Mouse (Mus musculus): ENCODE measurements around the gene BC037034. TPM values are rescaled to one million over a fixed set of nuclear protein-coding genes. Genes with fewer than 3 reads are reported as not detected.

BC037034 gene
- polyA plus RNA-seq, 1 experiment from 2014 or later = 2.9 TPM

DNA sequence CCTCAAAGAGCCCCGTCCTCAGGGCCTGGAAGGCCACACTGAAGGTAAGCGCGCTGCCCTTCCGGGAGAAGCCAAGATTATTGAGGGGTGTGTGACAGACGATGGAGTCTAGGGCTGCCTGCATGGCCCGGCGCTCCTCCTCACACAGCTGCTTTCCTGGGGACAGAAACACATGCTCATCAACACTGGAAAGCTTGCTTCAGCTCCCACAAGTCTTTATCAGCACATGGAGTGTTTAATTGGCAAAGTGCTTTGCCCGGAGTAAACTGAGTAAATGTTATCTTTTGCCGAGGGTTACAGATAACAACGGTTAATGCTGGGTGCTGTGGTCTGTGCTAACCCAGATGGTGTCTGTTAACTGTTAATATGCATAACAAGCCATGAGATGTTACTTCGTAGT lies 3.0 kb downstream of the BC037034 start:
- Histone ChIP-seq H3K4me2 (no peak overlapping the region), H3K27me3 (no peaks in the 10 kb centered on the region), H3K9ac (no peak overlapping the region), H3K27ac (no peak overlapping the region), H3K4me3 (no peak overlapping the region), H3K36me3 (peaks cover 29% of the 10 kb centered on the region), H3K9me3 (replicated peaks) (no peaks in the 10 kb centered on the region), H3K4me1 (replicated peaks) (peaks cover 54% of the 10 kb centered on the region)
- no peak for ATAC-seq (replicated peaks; ENCODE audit: insufficient number of reproducible peaks, insufficient read depth, low FRiP score, low read depth)
- 54% methylated on average over 11 of the region's 11 CpGs for WGBS

DNA sequence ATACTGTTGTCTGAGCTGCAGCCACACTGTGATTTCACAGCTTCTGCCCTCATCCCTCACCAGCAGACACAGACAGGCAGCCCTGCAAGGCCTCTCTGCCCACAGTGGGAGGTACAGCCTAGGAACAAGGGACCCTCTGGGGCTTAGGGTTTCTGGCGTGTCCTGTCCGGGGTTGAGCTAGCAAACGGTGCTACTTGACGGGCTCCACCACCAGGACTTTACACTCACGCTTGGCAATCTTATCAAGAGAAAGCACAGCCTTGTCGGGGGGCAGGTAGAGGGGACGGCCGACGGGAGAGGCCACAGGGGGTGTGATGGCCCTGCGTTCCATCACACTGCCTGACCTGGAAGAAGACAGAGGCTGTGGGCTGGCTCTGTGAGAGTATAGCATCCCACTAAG lies 3.8 kb downstream of the BC037034 start:
- Histone ChIP-seq H3K27me3 (no peaks in the 10 kb centered on the region), H3K27ac (no peak overlapping the region), H3K4me3 (no peak overlapping the region), H3K9ac (no peak overlapping the region), H3K4me1 (replicated peaks) (peaks cover 55% of the 10 kb centered on the region), H3K36me3 (peaks cover 26% of the 10 kb centered on the region), H3K9me3 (replicated peaks) (no peaks in the 10 kb centered on the region), H3K4me2 (no peak overlapping the region)
- 40% methylated on average over 10 of the region's 10 CpGs for WGBS
- ATAC-seq (replicated peaks; ENCODE audit: insufficient number of reproducible peaks, insufficient read depth, low FRiP score, low read depth) = no peak

DNA sequence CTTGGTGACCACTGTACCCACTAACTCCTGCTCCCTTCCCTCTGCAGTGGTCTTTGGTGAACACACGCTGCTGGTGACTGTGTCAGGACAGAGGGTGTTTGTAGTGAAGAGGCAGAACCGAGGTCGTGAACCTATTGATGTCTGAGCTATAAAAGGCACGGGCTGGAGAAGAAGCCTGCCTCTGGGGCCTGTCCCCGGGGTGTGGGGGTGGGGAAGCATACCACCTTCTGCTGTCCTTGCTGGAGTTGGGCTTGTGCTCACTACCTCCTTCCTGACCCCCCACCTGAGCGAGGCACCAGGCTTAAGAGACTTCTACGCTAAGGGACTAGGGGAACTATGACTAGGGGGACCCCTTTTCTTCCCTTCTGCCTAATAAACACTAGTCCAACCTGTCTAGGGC lies 4.8 kb downstream of the BC037034 start:
- H3K4me1 ChIP-seq (replicated peaks) = peaks cover 53% of the 10 kb centered on the region
- H3K4me2 ChIP-seq = no peak overlapping the region
- no peak overlapping the region for H3K27ac ChIP-seq
- WGBS = 44% methylated on average over 7 of the region's 7 CpGs
- ATAC-seq (replicated peaks; ENCODE audit: insufficient number of reproducible peaks, insufficient read depth, low FRiP score, low read depth) = no peak
- no peak overlapping the region for H3K4me3 ChIP-seq
- H3K9ac ChIP-seq = no peak overlapping the region
- H3K9me3 ChIP-seq (replicated peaks) = no peaks in the 10 kb centered on the region
- no peaks in the 10 kb centered on the region for H3K27me3 ChIP-seq
- peaks cover 26% of the 10 kb centered on the region for H3K36me3 ChIP-seq

DNA sequence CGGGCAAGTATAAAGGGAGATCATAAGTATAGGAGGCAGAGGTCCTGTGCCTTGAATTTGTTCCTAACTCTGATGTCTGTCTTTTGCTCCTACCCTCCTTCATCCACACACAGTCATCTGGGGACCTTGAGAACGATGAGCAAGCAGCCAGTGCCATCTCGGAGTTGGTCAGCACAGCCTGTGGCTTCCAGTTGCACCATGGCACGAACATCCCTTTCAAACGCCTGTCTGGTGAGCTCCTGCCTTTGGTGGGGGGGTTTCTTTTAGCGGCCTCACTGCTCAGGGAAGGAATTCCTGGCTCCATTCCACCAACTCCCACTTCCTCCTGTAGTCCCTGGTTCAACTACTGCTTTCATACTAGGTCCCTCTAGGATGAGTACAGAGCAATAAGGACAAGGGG lies 5.3 kb downstream of the BC037034 start:
- Histone ChIP-seq H3K4me2 (no peak overlapping the region), H3K9ac (no peak overlapping the region), H3K36me3 (peaks cover 26% of the 10 kb centered on the region), H3K27me3 (no peaks in the 10 kb centered on the region), H3K4me1 (replicated peaks) (peaks cover 53% of the 10 kb centered on the region), H3K27ac (no peak overlapping the region), H3K9me3 (replicated peaks) (no peaks in the 10 kb centered on the region), H3K4me3 (no peak overlapping the region)
- 57% methylated on average over 6 of the region's 6 CpGs for WGBS
- ATAC-seq (replicated peaks; ENCODE audit: insufficient number of reproducible peaks, insufficient read depth, low FRiP score, low read depth) = no peak

DNA sequence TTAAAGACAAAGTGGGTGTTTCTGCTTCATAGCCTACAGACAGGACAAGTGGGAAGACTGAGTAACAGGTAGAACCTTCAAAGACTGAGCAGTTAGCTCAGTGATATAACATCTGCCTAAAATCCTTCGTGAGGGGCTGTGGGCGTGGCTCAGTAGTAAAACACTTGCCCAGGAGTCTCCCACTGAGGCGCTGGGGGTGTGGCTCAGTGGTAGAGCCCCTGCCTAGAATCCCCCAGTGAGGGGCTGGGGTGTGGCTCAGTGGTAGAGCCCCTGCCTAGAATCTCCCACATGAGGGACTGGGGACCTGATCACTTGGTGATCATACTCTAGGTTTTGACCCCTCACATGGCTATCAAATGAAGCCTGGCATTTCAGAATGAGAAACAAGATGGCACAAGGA lies 5.8 kb downstream of the BC037034 start:
- Histone ChIP-seq H3K9me3 (replicated peaks) (no peaks in the 10 kb centered on the region), H3K4me2 (no peak overlapping the region), H3K27ac (no peak overlapping the region), H3K9ac (no peak overlapping the region), H3K27me3 (no peaks in the 10 kb centered on the region), H3K4me3 (no peak overlapping the region), H3K4me1 (replicated peaks) (peaks cover 51% of the 10 kb centered on the region), H3K36me3 (peaks cover 26% of the 10 kb centered on the region)
- ATAC-seq (replicated peaks; ENCODE audit: insufficient number of reproducible peaks, insufficient read depth, low FRiP score, low read depth) = no peak
- 83% methylated on average over 3 of the region's 3 CpGs for WGBS

DNA sequence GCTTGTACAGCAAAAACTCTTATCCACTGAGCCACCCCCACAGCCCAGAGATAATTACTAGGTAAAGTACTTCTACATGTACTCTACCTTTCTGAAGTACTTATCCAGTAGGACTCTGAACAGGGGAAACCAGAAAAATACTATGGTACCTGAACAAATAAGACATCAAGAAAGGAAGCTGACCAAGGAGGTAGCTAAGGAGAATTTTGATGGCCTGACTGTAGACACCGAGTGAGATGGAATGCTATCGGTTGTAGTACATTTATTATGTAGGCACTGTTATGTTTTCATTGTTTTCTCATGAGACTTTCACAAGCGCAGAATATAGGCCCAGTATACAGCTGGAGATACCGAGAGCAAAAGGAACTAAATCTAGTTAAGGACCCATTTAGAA lies 6.3 kb downstream of the BC037034 start:
- Histone ChIP-seq H3K4me3 (no peak overlapping the region), H3K4me2 (no peak overlapping the region), H3K27ac (no peak overlapping the region), H3K36me3 (peaks cover 26% of the 10 kb centered on the region), H3K27me3 (no peaks in the 10 kb centered on the region), H3K4me1 (replicated peaks) (peaks cover 46% of the 10 kb centered on the region), H3K9me3 (replicated peaks) (no peaks in the 10 kb centered on the region), H3K9ac (no peak overlapping the region)
- WGBS = 92% methylated on average over 4 of the region's 4 CpGs
- ATAC-seq (replicated peaks; ENCODE audit: insufficient number of reproducible peaks, insufficient read depth, low FRiP score, low read depth) = no peak

DNA sequence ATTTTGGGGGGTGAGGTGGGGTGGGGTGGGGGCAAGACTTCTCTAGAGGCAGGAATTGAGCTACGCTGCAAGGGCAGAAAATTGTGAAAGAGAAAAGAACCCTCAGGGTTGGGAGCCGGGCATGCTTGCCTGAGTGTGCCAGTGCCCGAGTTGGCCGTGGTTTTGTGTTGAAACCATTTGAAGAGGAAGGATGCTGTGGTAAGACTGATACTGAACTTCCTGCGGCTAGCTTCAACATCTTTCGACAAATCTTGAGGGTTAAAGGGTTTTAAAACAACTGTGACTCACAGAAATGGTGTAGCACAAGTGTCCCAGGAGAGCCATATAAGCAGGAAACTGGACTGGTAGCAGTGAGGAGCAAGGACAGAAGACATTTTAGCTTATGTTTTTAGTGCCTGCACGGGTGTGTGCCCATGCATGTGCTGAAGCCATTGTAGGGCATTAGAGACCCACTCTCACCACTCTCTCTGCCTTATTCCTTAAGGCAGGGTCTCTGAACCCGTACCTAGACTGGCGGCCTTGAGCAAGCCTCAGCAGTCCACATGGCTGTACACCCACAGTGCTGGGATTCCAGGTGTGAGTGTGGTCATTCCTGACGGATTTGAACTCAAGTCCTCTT lies 6.8 kb downstream of the BC037034 start:
- Histone ChIP-seq H3K36me3 (peaks cover 26% of the 10 kb centered on the region), H3K4me1 (replicated peaks) (peaks cover 41% of the 10 kb centered on the region), H3K4me3 (no peak overlapping the region), H3K27me3 (no peaks in the 10 kb centered on the region), H3K4me2 (no peak overlapping the region), H3K9me3 (replicated peaks) (no peaks in the 10 kb centered on the region), H3K27ac (no peak overlapping the region), H3K9ac (no peak overlapping the region)
- WGBS = 75% methylated on average over 10 of the region's 10 CpGs
- no peak for ATAC-seq (replicated peaks; ENCODE audit: insufficient number of reproducible peaks, insufficient read depth, low FRiP score, low read depth)

DNA sequence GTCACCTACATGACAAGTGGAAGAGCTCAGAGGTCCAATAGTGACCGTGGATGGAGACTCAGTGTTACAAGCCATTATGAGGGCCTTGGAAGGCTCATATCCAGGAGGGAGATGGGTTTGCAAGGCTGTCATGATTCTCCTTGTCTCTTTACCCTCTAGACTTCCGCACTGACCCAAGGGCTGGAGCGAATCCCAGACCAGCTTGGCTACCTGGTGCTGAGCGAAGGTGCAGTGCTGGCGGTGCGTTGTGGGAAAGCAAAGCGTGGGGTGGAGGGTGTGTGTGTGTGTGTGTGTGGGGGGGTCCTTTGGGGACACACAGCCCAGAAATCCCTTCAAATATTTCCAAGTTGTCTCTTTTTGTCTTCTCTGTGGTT lies 7.8 kb downstream of the BC037034 start:
- peaks cover 38% of the 10 kb centered on the region for H3K4me1 ChIP-seq (replicated peaks)
- peaks cover 26% of the 10 kb centered on the region for H3K36me3 ChIP-seq
- ATAC-seq (replicated peaks; ENCODE audit: insufficient number of reproducible peaks, insufficient read depth, low FRiP score, low read depth) = peak; percentile 4; the same call in 1 of the 2 replicates
- peak overlapping the region; percentile 86 for H3K4me2 ChIP-seq
- peak overlapping the region; percentile 65 for H3K9ac ChIP-seq
- no peaks in the 10 kb centered on the region for H3K9me3 ChIP-seq (replicated peaks)
- peak overlapping the region; percentile 86 for H3K27ac ChIP-seq
- peak overlapping the region; percentile 77 for H3K4me3 ChIP-seq
- WGBS = 9% methylated on average over 7 of the region's 7 CpGs
- H3K27me3 ChIP-seq = no peaks in the 10 kb centered on the region

DNA sequence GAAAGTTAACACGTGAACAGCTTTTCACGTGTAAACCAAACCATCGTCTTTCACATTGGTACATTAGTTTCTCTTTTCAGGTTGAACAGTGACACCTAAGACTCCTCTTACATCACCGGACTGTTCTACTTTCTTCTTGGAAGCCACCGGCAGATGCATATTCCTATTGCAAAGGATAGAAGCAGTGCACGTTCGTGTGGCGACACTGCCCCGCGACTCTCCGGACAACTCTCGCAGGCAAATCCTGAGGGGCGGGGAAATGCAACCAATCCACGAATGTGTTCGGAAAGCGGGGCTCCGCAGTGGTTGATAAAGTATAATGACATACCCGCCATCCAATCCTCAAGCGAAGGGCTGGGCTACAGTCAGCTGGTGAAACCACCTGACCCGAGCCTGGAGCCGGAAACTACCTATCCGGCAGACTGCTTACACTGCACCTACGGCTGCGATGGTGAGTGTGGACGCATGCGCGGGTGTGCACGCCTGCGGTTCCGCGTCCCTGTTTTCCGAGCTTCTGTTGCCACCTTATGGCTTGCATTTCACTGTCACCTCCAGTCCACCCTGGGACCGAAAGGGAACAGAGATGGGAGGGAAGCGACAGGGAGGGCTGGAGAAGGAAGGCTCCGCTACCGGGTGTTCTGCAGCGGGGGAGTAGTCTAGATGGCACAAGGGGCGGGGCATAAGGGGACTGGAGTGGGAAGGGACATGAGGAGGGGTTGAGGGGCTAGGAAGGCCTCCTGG lies 8.3 kb downstream of the BC037034 start, which contains the start of gene Lamtor4:
TSS of gene Lamtor4 (plus strand) at position 130 of the 741 bp plus-strand sequence.
- WGBS = under 1% methylated on average over 38 of the region's 38 CpGs
- Histone ChIP-seq H3K27me3 (no peaks in the 10 kb centered on the region), H3K27ac (peak within 1 kb of the TSS; percentile 86), H3K9ac (peak within 1 kb of the TSS; percentile 65), H3K36me3 (peaks cover 21% of the 10 kb centered on the region), H3K4me2 (peak within 1 kb of the TSS; percentile 86), H3K4me3 (peak within 1 kb of the TSS; percentile 77), H3K4me1 (replicated peaks) (peaks cover 36% of the 10 kb centered on the region), H3K9me3 (replicated peaks) (no peaks in the 10 kb centered on the region)
- ATAC-seq (replicated peaks; ENCODE audit: insufficient number of reproducible peaks, insufficient read depth, low FRiP score, low read depth) = peak; percentile 99

DNA sequence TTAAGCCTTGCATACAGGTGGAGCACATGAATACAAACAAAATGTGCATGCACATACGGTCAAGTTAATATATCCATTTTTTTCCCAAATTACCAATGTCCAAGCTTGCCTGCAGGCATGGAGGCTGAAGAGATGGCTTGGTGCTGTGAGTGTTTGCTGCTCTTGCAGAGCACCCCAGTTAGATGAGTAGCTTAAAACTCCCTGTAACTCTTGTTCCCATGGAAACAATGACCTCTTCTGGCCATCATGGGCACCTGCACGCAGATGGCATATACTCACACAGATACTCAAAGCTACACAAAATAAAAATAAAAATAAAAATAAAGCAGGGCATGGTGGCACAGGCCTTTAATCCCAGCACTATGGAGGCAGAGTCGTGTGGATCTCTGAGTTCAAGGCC lies 10.8 kb downstream of the BC037034 start:
- H3K9me3 ChIP-seq (replicated peaks) = no peaks in the 10 kb centered on the region
- no peaks in the 10 kb centered on the region for H3K27me3 ChIP-seq
- 85% methylated on average over 3 of the region's 3 CpGs for WGBS
- H3K4me2 ChIP-seq = no peak overlapping the region
- H3K36me3 ChIP-seq = no peaks in the 10 kb centered on the region
- peaks cover 14% of the 10 kb centered on the region for H3K4me1 ChIP-seq (replicated peaks)
- H3K4me3 ChIP-seq = no peak overlapping the region
- H3K27ac ChIP-seq = no peak overlapping the region
- no peak for ATAC-seq (replicated peaks; ENCODE audit: insufficient number of reproducible peaks, insufficient read depth, low FRiP score, low read depth)
- no peak overlapping the region for H3K9ac ChIP-seq

DNA sequence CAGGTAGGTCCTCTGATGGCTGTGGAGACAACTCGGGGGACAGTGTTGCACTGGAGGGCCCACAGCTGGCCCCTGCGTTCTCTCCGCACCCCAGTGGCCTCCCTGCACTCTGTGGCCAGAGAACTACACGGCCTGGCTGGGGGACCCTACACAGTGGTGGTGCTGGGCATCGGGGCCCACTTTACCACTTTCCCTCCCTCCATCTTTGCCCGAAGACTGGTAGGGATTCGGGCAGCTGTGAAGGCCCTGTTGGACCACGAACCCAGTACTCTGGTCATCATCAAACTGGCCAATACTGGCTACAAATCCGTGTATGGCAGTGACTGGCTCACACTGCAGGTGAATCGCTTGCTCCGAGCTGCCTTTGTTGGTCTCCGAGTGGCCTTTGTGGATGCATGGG lies 12.7 kb downstream of the BC037034 start:
- no peak overlapping the region for H3K9ac ChIP-seq
- no peaks in the 10 kb centered on the region for H3K9me3 ChIP-seq (replicated peaks)
- no peak for ATAC-seq (replicated peaks; ENCODE audit: insufficient number of reproducible peaks, insufficient read depth, low FRiP score, low read depth)
- no peak overlapping the region for H3K4me2 ChIP-seq
- no peak overlapping the region for H3K4me3 ChIP-seq
- H3K27me3 ChIP-seq = no peaks in the 10 kb centered on the region
- peaks cover 7% of the 10 kb centered on the region for H3K4me1 ChIP-seq (replicated peaks)
- H3K27ac ChIP-seq = no peak overlapping the region
- no peaks in the 10 kb centered on the region for H3K36me3 ChIP-seq
- WGBS = 81% methylated on average over 12 of the region's 12 CpGs

DNA sequence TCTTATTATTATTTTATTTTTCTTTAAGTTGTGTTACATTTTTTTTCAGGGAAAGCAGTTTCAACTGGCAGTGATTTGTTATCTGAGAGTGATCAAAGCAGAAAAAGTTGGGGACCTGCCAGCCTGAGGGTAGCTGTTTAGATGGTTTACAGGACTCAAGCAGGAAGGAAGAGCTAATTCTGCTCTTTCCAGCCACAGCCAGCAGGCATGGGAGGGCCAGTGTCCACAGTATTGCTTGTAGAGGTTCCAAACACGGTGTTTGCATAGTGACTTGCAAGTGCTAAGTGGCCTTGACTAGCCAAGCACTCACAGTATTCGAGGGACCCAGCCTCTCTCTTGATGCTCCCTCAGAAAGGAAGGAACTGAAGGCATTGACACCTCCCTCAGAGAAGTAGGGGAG lies 22.3 kb downstream of the BC037034 start:
- no peak overlapping the region for H3K9ac ChIP-seq
- no peaks in the 10 kb centered on the region for H3K9me3 ChIP-seq (replicated peaks)
- ATAC-seq (replicated peaks; ENCODE audit: insufficient number of reproducible peaks, insufficient read depth, low FRiP score, low read depth) = no peak
- 28% methylated on average over 2 of the region's 2 CpGs for WGBS
- no peak overlapping the region for H3K4me2 ChIP-seq
- no peaks in the 10 kb centered on the region for H3K27me3 ChIP-seq
- no peak overlapping the region for H3K27ac ChIP-seq
- no peaks in the 10 kb centered on the region for H3K4me1 ChIP-seq (replicated peaks)
- H3K4me3 ChIP-seq = no peak overlapping the region
- H3K36me3 ChIP-seq = no peaks in the 10 kb centered on the region
